Mouse (Mus musculus) liver, embryonic 14.5 days (tissue): ENCODE results near the gene Csrp1.

Experiments
- CTCF ChIP-seq: IDR thresholded peaks from 2 replicates; pipeline ENCODE4 v1.5.1; 2016; ENCODE audit warnings: antibody characterized with exemption, low read depth, control low read depth
- EP300 ChIP-seq: IDR thresholded peaks from 2 replicates; pipeline ENCODE4 v1.6.1; 2016; ENCODE audit warnings: antibody characterized with exemption, low read depth

DNA sequence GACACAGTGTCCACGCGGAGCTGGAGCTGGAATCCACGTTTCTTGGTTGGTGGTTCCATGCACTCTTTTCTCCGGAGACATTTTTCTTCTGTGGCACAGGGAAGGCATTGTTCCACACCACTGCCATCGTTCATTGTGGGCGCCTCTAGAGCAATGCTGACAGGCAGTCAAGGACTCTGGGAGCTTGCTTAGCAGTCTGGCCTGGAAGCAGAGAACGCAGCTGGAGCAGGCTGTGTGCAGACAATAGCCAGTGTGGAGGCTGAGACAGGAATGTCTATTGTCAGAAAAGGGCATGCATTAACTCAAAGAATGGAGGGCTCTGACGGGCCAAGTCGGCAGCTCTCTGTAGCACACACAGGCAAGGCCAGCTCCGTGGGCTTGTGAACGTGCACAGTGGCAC is 25.7 kb upstream of the Csrp1 start:
- TF ChIP-seq CTCF (no peak), EP300 (no peak)
